Mouse (Mus musculus): Measurements from ENCODE around the gene Ddx20.

GRCm38 (mm10) chr3:105707590-105707989 lies 20.2 kb upstream of the Ddx20 start:
- TF ChIP-seq CTCF (IDR thresholded peaks at IDR 0.05; ENCODE audit: borderline replicate concordance, insufficient read depth, low read depth, low read length) (no peak), POLR2A (IDR thresholded peaks at IDR 0.05; ENCODE audit: borderline replicate concordance, insufficient read depth, low read length) (no peak)

All from cerebellum, adult 2 months (tissue).